Mouse (Mus musculus): ENCODE data around the gene Olfml2a. TPM values are rescaled to one million over a fixed set of nuclear protein-coding genes. Genes with fewer than 3 reads are reported as not detected.
"Not testable (repeated sequence)": the region's sequence is repeated elsewhere in the genome, so short reads cannot be mapped to it uniquely, and the experiment has no call there.

Gene Olfml2a
- total RNA-seq, 2 experiments from 2014 or later = 6.3 to 12.2 TPM

GRCm38 (mm10) chr2:39006149-39006730, 74.5 kb downstream of the Olfml2a start:
- DNase-seq (ENCODE audit: low spot score in 2 of 2) = no peak

GRCm38 (mm10) chr2:39007865-39008264, 76.1 kb downstream of the Olfml2a start:
- peak; percentile 96 for DNase-seq (ENCODE audit: low spot score in 2 of 2)

GRCm38 (mm10) chr2:39008350-39008851, 76.6 kb downstream of the Olfml2a start:
- no peak for DNase-seq (ENCODE audit: low spot score in 2 of 2)

GRCm38 (mm10) chr2:39008954-39009365, 77.2 kb downstream of the Olfml2a start:
- no peak for DNase-seq (ENCODE audit: low spot score in 2 of 2)

GRCm38 (mm10) chr2:39010144-39010543, 78.4 kb downstream of the Olfml2a start:
- DNase-seq (ENCODE audit: low spot score in 2 of 2) = not testable (repeated sequence)

- no peak for DNase-seq (ENCODE audit: low spot score in 2 of 2)
These were observed 79.5 kb downstream of the Olfml2a start for GRCm38 (mm10) chr2:39011264-39011663.

GRCm38 (mm10) chr2:39011971-39012370, 80.2 kb downstream of the Olfml2a start:
- DNase-seq (ENCODE audit: low spot score in 2 of 2) = no peak

GRCm38 (mm10) chr2:39012768-39013279, 81.0 kb downstream of the Olfml2a start:
- DNase-seq (ENCODE audit: low spot score in 2 of 2) = no peak

Other genes with a start within 250 kb of the Olfml2a start
- 1,000 to 10,000 TPM in 1 of 2 experiments, 100 to 1,000 TPM in 1; 563 to 1,005 TPM for gene Nr5a1, start 217.4 kb upstream of the Olfml2a start, total RNA-seq (2021)
- 1 to 10 TPM; 6.7 to 8.5 TPM for gene Nr6a1, start 4.3 kb upstream of the Olfml2a start, total RNA-seq (2021)
- under 1 TPM; 0.53 to 0.61 TPM for gene Wdr38, start 65.5 kb downstream of the Olfml2a start, total RNA-seq (2021)
- gene Arpc5l, start 73.4 kb downstream of the Olfml2a start, total RNA-seq (2021) = 10 to 100 TPM; 82.3 to 82.5 TPM
- gene Rpl35, start 73.6 kb downstream of the Olfml2a start, total RNA-seq (2021) = 100 to 1,000 TPM; 442 to 451 TPM
- gene Golga1, start 133.6 kb downstream of the Olfml2a start, total RNA-seq (2021) = 10 to 100 TPM; 23.9 to 24.1 TPM

Measured in adrenal gland, adult 18-20 months (tissue).